Mouse (Mus musculus) lung, embryonic 14.5 days (tissue): ENCODE data around the gene Eml2. TPM values are rescaled to one million over a fixed set of nuclear protein-coding genes. Genes with fewer than 3 reads are reported as not detected.
A peak's percentile ranks its signal among the peaks of the same experiment; 100 is the strongest.

Experiments used
- ATAC-seq: fragments of 200-750 bp; cut with Nextera tagmentation; 2 replicates; pipeline ENCODE4 v1.8.0; 2017; ENCODE audit warnings: mild to moderate bottlenecking, moderate TSS enrichment, moderate library complexity; ENCODE audit not compliant: insufficient read depth
- DNase-seq: peaks from one replicate; pipeline ENCODE4 v3.0.0-alpha.2; 2015
- H3K27ac ChIP-seq: fragments of 300-500 bp; sonication (generic); 2 replicates; pipeline ENCODE4 v1.5.1; 2014; ENCODE audit warnings: low read depth, mild to moderate bottlenecking, moderate library complexity
- H3K27me3 ChIP-seq: fragments of 300-500 bp; sonication (generic); 2 replicates; pipeline ENCODE4 v1.6.1; 2014; ENCODE audit warnings: low read length, control low read depth; ENCODE audit not compliant: insufficient read depth
- H3K36me3 ChIP-seq: fragments of 300-500 bp; sonication (generic); 2 replicates; pipeline ENCODE4 v1.6.1; 2014; ENCODE audit warnings: control low read depth; ENCODE audit not compliant: insufficient read depth
- H3K4me1 ChIP-seq: fragments of 300-500 bp; sonication (generic); 2 replicates; pipeline ENCODE4 v1.6.1; 2014; ENCODE audit warnings: antibody characterized with exemption, control low read depth; ENCODE audit not compliant: insufficient read depth
- H3K4me2 ChIP-seq: fragments of 300-500 bp; sonication (generic); 2 replicates; pipeline ENCODE4 v1.6.1; 2014; ENCODE audit warnings: mild to moderate bottlenecking
- H3K4me3 ChIP-seq: fragments of 300-500 bp; sonication (generic); 2 replicates; pipeline ENCODE4 v1.5.1; 2014; ENCODE audit warnings: low read depth, low read length
- H3K9ac ChIP-seq: fragments of 300-500 bp; sonication (generic); 2 replicates; pipeline ENCODE4 v1.6.1; 2014
- H3K9me3 ChIP-seq: fragments of 300-500 bp; sonication (generic); 2 replicates; pipeline ENCODE4 v1.6.1; 2016; ENCODE audit warnings: low read depth, low read length, control low read depth
- CTCF ChIP-seq: IDR thresholded peaks from 2 replicates; pipeline ENCODE4 v1.5.1; 2016; ENCODE audit warnings: antibody characterized with exemption, low read depth
- WGBS: fragments of 180-500 bp; shearing (Covaris S2); extraction: QIAGEN DNeasy Blood & Tissue Kit; methylation state at CpG from one replicate; pipeline ENCODE4 v1.1.7; 2014; 5-methylcytosine and 5-hydroxymethylcytosine counted together
- polyA plus RNA-seq: library from polyadenylated mRNA; unstranded; fragments of >200 nt; fragmentation: Nextera tagmentation; extraction: Ambion mirVana; gene quantifications from 2 replicates; pipeline ENCODE4 v1.2.1, GENCODE M21; 2014

Gene Eml2
- 2.6 and 2.7 TPM in 2 replicates for polyA plus RNA-seq

- TF ChIP-seq CTCF = no peak
- WGBS = under 1% methylated on average over 30 of the region's 30 CpGs
- no peak within 1 kb of the TSS for H3K9ac ChIP-seq
- ATAC-seq (peak; percentile 11; the same call in 1 of the 2 replicates), DNase-seq (peak; percentile 54)
- peaks cover 8% of the 10 kb centered on the region; the same call in 1 of the 2 replicates for H3K9me3 ChIP-seq
- H3K36me3 ChIP-seq = no peaks in the 10 kb centered on the region
- H3K4me1 ChIP-seq = peaks cover 6% of the 10 kb centered on the region
- peak within 1 kb of the TSS; percentile 32 for H3K4me2 ChIP-seq
- H3K4me3 ChIP-seq = peak within 1 kb of the TSS; percentile 21; the same call in 1 of the 2 replicates
- H3K27me3 ChIP-seq = peaks cover 58% of the 10 kb centered on the region
- no peak within 1 kb of the TSS for H3K27ac ChIP-seq
Observed at GRCm38 (mm10) chr7:19175708-19176515, at the start of gene Eml2. Gene Eml2, plus strand, starts transcription at chr7:19176421.

DNA sequence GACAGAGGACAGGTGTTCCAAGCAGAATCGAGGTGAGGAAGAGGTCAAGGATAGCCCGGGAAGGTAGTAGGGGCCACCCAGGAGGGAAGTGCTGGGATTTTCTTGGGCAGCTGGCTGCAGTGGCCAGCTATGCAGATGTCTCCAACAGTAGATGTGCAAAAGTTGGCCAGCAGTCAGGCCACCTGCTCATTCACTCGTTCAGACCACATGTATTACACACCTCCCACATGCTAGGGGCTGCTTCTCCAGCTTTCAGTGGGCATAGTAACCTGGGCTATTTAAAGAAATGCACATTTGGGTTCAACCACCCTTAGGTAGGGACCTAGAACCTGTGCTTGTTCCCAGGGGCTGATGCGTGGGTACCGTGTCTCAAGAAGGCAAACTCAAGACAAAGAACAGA is 48.5 kb upstream of the Eml2 start:
- H3K27me3 ChIP-seq = no peaks in the 10 kb centered on the region
- H3K9ac ChIP-seq = no peak overlapping the region
- WGBS = 77% methylated on average over 5 of the region's 5 CpGs
- no peak overlapping the region for H3K4me3 ChIP-seq
- H3K4me2 ChIP-seq = no peak overlapping the region
- no peak overlapping the region for H3K27ac ChIP-seq
- DNase-seq = no peak
- peaks cover 12% of the 10 kb centered on the region; the same call in 1 of the 2 replicates for H3K36me3 ChIP-seq
- no peak for TF ChIP-seq CTCF
- H3K9me3 ChIP-seq = no peaks in the 10 kb centered on the region
- no peak for ATAC-seq
- no peaks in the 10 kb centered on the region for H3K4me1 ChIP-seq

- no peak overlapping the region for H3K4me2 ChIP-seq
- no peaks in the 10 kb centered on the region for H3K4me1 ChIP-seq
- peaks cover 12% of the 10 kb centered on the region; the same call in 1 of the 2 replicates for H3K36me3 ChIP-seq
- ATAC-seq = no peak
- no peak for TF ChIP-seq CTCF
- no peak overlapping the region for H3K4me3 ChIP-seq
- no peak overlapping the region for H3K27ac ChIP-seq
- no peaks in the 10 kb centered on the region for H3K9me3 ChIP-seq
- no peak overlapping the region for H3K9ac ChIP-seq
- DNase-seq = no peak
- H3K27me3 ChIP-seq = no peaks in the 10 kb centered on the region
- WGBS = 88% methylated on average over 5 of the region's 5 CpGs
Observed at GRCm38 (mm10) chr7:19129396-19129795, 46.8 kb upstream of the Eml2 start.

DNA sequence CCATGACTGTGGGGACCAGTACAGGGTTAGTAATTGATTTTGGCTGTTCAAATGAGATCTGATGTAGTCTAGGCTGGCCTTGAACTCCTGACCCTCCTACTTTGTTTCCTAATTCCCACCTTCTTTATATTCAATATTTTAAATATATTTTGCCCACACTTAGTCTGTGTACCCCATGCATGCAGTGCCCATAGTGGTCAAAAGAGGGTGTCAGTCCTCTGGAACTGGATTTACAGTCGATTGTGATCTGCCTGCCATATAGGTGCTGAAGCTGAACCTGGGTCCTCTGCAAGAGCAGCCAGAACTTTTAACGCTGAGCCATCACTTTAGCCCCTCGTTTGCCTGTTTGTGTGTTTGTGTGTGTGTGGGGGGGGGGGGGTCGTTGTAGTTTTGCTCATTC is 45.6 kb upstream of the Eml2 start:
- TF ChIP-seq CTCF = peak; percentile 43; the same call in 1 of the 2 replicates
- Histone ChIP-seq H3K9ac (peak overlapping the region; percentile 9; the same call in 1 of the 2 replicates), H3K4me3 (peak overlapping the region; percentile 36), H3K9me3 (no peaks in the 10 kb centered on the region), H3K36me3 (peaks cover 18% of the 10 kb centered on the region), H3K27ac (peak overlapping the region; percentile 62; the same call in 1 of the 2 replicates), H3K27me3 (no peaks in the 10 kb centered on the region), H3K4me1 (no peaks in the 10 kb centered on the region), H3K4me2 (peak overlapping the region; percentile 66)
- DNase-seq = peak; percentile 6
- 20% methylated on average over 4 of the region's 4 CpGs for WGBS
- ATAC-seq = no peak

DNA sequence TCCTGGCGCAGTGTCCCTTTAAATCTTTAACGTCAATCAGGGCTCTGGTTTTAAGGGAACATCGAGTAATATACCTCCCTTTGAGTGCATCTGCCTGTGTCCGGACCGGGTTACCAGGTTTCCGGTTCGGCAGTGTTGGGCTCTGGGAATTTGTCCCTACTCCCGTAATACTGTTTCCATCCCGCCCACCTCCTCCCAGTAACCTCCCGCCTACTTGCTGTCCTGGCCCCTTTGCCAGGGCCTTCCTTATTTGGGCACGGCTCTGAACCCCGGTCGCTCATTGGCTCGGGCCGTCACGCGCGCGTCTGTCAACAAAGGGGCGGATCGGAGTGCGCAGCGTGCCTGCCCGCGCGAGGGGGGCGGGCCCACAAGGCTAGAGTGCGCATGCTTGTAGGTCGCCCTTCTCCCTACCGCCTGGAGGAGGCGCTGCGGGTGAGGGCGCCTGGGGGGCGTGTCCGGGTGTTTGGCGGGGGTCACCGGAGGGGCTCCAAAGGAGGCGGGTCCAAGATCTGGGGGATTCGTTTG is 44.8 kb upstream of the Eml2 start:
- H3K4me2 ChIP-seq = peak overlapping the region; percentile 66
- peak; percentile 99 for ATAC-seq
- peak overlapping the region; percentile 46 for H3K9ac ChIP-seq
- peak overlapping the region; percentile 62; the same call in 1 of the 2 replicates for H3K27ac ChIP-seq
- no peaks in the 10 kb centered on the region for H3K27me3 ChIP-seq
- peaks cover 23% of the 10 kb centered on the region for H3K36me3 ChIP-seq
- TF ChIP-seq CTCF = peak; percentile 86
- under 1% methylated on average over 39 of the region's 39 CpGs for WGBS
- H3K4me3 ChIP-seq = peak overlapping the region; percentile 36
- no peaks in the 10 kb centered on the region for H3K9me3 ChIP-seq
- H3K4me1 ChIP-seq = no peaks in the 10 kb centered on the region
- DNase-seq = peak; percentile 98

GRCm38 (mm10) chr7:19136168-19136567 is 40.1 kb upstream of the Eml2 start:
- TF ChIP-seq CTCF = no peak
- H3K9me3 ChIP-seq = no peaks in the 10 kb centered on the region
- ATAC-seq = no peak
- H3K9ac ChIP-seq = no peak overlapping the region
- H3K4me1 ChIP-seq = no peaks in the 10 kb centered on the region
- H3K27me3 ChIP-seq = no peaks in the 10 kb centered on the region
- H3K4me2 ChIP-seq = no peak overlapping the region
- no peak for DNase-seq
- 91% methylated on average over 13 of the region's 13 CpGs for WGBS
- no peak overlapping the region for H3K4me3 ChIP-seq
- H3K27ac ChIP-seq = no peak overlapping the region
- peaks cover 56% of the 10 kb centered on the region for H3K36me3 ChIP-seq

DNA sequence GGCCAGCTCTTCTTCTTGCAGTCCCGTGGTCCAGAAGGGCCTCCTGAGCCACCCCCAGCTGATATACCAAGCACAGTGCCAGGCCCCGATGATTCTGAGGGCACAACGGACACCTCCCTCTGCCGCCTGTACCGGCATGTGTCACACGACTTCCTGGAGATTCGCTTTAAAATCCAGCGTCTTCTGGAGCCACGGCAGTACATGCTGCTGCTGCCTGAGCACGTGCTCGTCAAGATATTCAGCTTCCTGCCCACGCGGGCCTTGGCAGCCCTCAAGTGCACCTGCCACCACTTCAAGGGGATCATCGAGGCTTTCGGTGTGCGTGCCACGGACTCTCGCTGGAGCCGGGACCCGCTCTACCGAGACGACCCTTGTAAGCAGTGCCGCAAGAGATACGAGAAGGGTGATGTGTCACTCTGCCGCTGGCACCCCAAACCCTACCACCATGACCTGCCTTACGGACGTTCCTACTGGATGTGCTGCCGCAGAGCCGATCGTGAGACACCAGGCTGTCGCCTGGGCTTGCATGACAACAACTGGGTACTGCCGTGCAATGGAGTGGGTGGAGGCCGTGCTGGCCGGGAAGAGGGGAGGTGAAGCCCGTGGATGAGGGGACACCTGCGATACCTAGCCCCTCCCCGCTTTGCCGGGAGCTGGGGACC is 39.4 kb upstream of the Eml2 start:
- TF ChIP-seq CTCF = no peak
- H3K27me3 ChIP-seq = no peaks in the 10 kb centered on the region
- ATAC-seq (peak; percentile 13; the same call in 1 of the 2 replicates), DNase-seq (no peak)
- WGBS = 89% methylated on average over 38 of the region's 38 CpGs
- H3K4me1 ChIP-seq = no peaks in the 10 kb centered on the region
- no peaks in the 10 kb centered on the region for H3K9me3 ChIP-seq
- no peak overlapping the region for H3K4me3 ChIP-seq
- no peak overlapping the region for H3K4me2 ChIP-seq
- no peak overlapping the region for H3K9ac ChIP-seq
- peaks cover 56% of the 10 kb centered on the region for H3K36me3 ChIP-seq
- H3K27ac ChIP-seq = no peak overlapping the region
